Mouse (Mus musculus) heart, postnatal 36 days (tissue): ENCODE results near the gene Gprc5b. TPM values are rescaled to one million over a fixed set of nuclear protein-coding genes. Genes with fewer than 3 reads are reported as not detected.

Experiments used
- DNase-seq, 2 experiments: peaks; one replicate each; pipeline ENCODE4 v3.0.0; 2021 to 2022
- intact Hi-C: fragments of 180-260 bp; cut with DNase I; formaldehyde crosslinking; loops from one replicate; pipeline ENCODE4 v1.15.1; 2025
- total RNA-seq, 2 experiments: library from RNA; stranded (reverse); gene quantifications; 2 replicates each; pipeline ENCODE4 v1.2.3; 2021

Gene Gprc5b
- total RNA-seq, 2 experiments from 2014 or later: 14.7 to 15.6 TPM

GRCm38 (mm10) chr7:118954968-118955367, 40.0 kb downstream of the Gprc5b start:
- intact Hi-C loops: no loop called here

GRCm38 (mm10) chr7:118953626-118954282, 41.3 kb downstream of the Gprc5b start:
- intact Hi-C loops: no loop called here
- DNase-seq: no peak

More at GRCm38 (mm10) chr7:118954968-118955367, 40.0 kb downstream of the Gprc5b start:
- no peak for DNase-seq

DNA sequence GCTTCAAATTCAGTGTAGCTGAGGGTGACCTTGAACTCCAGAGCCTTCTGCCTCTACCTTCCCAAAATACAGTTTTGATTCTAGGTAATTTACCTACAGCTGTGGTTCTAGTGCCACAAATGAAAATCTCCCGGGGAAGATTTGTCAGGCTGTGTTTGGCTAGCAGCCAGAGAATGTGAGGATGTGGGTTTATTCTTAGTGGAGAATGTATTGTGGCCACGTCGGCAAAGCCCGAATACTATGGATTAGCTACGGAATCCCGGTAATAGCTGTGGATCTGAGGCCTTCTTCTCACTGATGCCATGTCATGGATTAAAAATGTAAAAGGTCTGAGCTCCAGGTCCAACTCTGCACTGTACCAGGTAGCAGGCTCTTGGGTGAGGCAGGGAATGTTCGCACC, 45.3 kb downstream of the Gprc5b start:
- intact Hi-C loops: no loop called here
- DNase-seq: no peak

DNA sequence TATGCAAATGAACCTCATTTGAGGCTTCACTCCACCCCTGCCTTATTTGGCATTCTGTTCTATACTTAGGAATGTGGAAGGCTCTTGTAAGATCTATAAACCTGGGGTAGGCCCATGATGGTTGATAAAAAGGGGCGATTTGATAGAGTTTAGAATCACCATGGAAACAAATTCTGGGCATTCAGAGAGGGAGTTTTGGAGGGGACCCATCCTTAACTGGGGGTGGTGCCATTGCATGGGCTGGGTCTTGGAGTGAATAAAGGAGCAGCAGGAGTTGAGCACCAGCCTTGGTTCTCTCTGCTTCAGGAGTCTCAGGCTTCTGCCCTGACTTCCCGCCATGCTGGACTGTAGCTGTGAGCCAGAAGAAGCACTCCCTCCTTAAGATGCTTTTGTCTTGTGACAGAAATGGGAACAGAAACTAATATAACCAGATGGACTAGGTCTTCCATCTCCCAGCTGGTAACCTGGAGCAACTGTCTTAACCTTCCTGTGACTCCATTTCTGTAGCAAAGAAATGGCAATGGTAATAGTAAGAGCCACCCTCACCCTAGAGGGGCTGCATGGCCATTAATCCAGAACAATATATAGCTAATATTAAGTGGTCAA, 46.2 kb downstream of the Gprc5b start:
- intact Hi-C loops: no loop called here
- no peak for DNase-seq

- DNase-seq: no peak
- intact Hi-C loops: no loop called here
Measured at GRCm38 (mm10) chr7:118947241-118947640, 47.8 kb downstream of the Gprc5b start.

DNA sequence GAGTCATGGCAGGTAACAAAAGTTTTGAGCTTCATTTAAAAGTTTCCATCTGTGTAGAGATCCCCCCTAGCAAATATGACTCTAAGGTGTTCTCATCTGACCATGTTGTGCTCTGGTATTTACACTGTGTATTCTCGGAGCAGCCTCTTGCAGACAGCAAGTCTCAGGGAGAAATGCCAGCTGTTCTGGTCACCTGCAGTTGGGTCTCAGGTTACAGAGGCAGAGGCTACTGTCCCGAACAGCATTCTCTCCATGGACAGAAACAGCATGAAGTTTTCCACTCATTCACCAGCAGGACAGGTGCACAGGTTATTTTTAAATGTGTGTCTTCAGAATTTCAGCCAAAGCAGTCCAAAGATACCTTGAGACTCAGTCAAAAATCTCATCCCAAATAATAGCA, 50.1 kb downstream of the Gprc5b start:
- intact Hi-C loops: no loop called here
- no peak for DNase-seq

- intact Hi-C loops: no loop called here
- no peak for DNase-seq
Measured at GRCm38 (mm10) chr7:118943170-118943569, 51.8 kb downstream of the Gprc5b start.

GRCm38 (mm10) chr7:118942297-118942696, 52.7 kb downstream of the Gprc5b start:
- intact Hi-C loops: no loop called here
- no peak for DNase-seq

- intact Hi-C loops: no loop called here
Measured at GRCm38 (mm10) chr7:118937469-118938387, 57.3 kb downstream of the Gprc5b start.

DNA sequence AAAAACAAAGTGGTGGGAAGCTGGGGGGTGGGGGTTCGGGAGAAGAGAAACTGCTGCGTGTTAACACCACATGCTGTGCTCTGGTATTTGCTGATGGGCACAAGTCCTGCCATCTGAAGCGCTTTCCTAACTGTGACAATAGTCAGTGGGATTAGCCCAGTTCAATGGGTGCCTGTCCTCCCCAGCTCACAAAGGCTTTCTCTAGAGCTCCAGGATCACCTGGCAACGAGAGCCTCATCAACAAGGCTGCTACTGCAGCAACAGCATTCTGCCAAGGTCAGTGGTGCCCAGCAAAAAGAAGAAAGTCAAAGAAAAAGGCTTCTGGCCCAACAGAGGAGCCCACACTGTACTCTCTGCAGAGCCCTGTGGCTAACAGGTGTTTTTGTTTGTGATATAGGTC, 58.2 kb downstream of the Gprc5b start:
- no peak for DNase-seq
- intact Hi-C loops: no loop called here

More at GRCm38 (mm10) chr7:118937469-118938387, 57.3 kb downstream of the Gprc5b start:
- no peak for DNase-seq

DNA sequence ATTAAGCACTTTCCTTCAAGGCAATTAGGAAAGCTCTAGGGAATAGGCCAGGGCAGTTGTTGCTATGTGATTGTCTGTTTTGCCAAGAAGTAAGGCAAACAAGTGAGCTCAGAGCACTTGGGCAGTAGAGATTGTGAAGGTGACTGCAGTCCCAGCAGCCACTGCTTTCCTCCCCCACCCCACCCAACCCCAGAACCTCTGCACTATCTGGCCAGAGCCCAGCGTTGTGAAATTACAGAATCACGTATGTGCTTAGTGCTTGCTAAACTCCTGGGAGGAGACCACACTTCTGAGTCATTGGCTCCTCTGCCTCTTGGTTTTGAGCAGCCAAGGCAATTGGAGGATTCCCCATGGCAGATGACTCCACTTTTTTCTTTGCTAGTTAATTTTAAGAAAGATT, 59.7 kb downstream of the Gprc5b start:
- peak; percentile 56 to 71 for DNase-seq
- intact Hi-C loops: no loop called here

- DNase-seq: no peak
- intact Hi-C loops: no loop called here
Measured at GRCm38 (mm10) chr7:118931502-118932395, 63.3 kb downstream of the Gprc5b start.

- intact Hi-C loops: loop anchor here (2.0 kb wide), 1 partner anchor 65 kb away; the partner anchor contains the start of gene Gprc5b
- DNase-seq: peak; percentile 54 to 63
Measured at GRCm38 (mm10) chr7:118929601-118930311, 65.3 kb downstream of the Gprc5b start.

- intact Hi-C loops: loop anchor here (2.0 kb wide), 1 partner anchor 66 kb away; the partner anchor contains the start of gene Gprc5b
- DNase-seq: no peak
Measured at GRCm38 (mm10) chr7:118928916-118929315, 66.1 kb downstream of the Gprc5b start.

DNA sequence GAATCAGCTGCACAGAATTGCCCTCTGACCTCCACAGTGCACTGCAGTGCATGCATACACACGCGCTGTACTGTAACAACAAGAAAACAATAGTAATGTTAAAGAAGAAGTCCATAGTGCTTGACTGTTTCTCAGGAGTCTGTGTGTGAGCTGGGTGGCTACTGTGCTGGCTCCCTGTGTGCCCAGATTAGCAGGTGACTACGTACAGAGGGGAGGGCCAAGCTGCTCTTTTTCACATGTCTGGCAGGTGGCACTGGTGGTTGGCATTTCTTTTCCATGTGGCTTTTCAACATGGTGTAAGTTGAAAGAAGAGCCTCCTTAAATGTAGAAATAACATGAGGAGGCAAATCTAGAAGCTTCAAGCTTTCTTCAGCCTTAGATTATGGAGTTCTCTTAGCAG, 66.7 kb downstream of the Gprc5b start:
- no peak for DNase-seq
- intact Hi-C loops: loop anchor here (2.0 kb wide), 1 partner anchor 66 kb away; the partner anchor contains the start of gene Gprc5b

GRCm38 (mm10) chr7:118927279-118927678, 67.7 kb downstream of the Gprc5b start:
- no peak for DNase-seq
- intact Hi-C loops: no loop called here

- no peak for DNase-seq
- intact Hi-C loops: no loop called here
Measured at GRCm38 (mm10) chr7:118926516-118927260, 68.3 kb downstream of the Gprc5b start.

GRCm38 (mm10) chr7:118925547-118925946, 69.5 kb downstream of the Gprc5b start:
- intact Hi-C loops: no loop called here
- no peak for DNase-seq
